Mouse (Mus musculus) left cerebral cortex, postnatal 25 days (tissue): ENCODE measurements at regions not wholly inside any gene's neighbourhood (a gene's known extent, or its start where the extent isn't known, plus 50 kb on each side); places are given as distances from the start of the nearest gene placed in this dataset.
A peak's percentile ranks its signal among the peaks of the same experiment; 100 is the strongest.

ENCODE experiments used
- DNase-seq, 2 experiments: peaks; one replicate each; pipeline ENCODE4 v3.0.0; 2022; ENCODE audit warnings: low spot score in 2 of 2, mixed read lengths in 1 of 2
- intact Hi-C: fragments of 180-260 bp; cut with DNase I; formaldehyde crosslinking; loops from one replicate; pipeline ENCODE4 v1.15.1; 2025

- DNase-seq: no peak
- intact Hi-C loops: no loop called here
Measured at GRCm38 (mm10) chr7:73278616-73279015, 96.7 kb upstream of the Rgma start.

- intact Hi-C loops: no loop called here
- DNase-seq: no peak
Measured at GRCm38 (mm10) chr7:73279936-73280445, 95.3 kb upstream of the Rgma start.

- DNase-seq: no peak
- intact Hi-C loops: no loop called here
Measured at GRCm38 (mm10) chr7:73286244-73286643, 89.1 kb upstream of the Rgma start.

DNA sequence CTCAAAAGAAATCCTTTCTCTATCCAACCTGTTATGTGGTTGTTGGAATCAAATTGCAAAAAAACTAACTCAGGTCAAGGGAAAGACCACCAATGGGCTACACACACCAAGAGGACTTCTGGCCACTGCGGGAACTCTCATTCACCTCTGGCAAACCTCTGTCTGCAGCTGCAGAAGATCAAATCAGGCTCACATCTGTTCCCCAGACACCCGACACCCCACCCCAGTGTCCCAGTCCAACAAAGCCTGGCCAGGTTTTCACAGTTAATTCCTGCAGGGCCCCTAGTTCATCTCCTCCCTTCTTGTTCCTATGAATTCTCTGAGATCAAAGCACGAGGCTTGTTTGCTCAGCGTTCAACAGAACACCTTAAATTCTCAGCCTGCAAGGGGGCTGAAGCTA is 82.0 kb upstream of the Rgma start:
- intact Hi-C loops: no loop called here
- DNase-seq: no peak

DNA sequence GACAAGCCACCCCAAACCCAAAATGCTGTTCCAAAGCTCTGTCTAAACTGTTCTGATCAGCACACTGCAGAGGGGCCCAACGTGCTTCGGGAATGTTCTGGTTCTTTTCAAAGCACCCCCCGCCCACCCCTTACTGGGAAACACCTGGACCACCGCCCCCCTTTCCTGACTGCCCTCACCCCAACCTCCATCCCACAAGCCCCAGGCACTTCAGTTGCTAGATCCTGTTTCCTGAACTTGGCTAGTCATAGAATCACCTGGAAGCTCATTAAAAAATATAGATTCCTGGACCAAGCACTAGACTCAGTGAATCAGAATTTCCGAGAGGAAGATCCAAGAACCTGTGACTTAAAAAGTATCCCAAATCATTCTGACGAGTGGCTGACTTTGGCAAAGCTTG is 80.9 kb upstream of the Rgma start:
- intact Hi-C loops: no loop called here
- DNase-seq: no peak

DNA sequence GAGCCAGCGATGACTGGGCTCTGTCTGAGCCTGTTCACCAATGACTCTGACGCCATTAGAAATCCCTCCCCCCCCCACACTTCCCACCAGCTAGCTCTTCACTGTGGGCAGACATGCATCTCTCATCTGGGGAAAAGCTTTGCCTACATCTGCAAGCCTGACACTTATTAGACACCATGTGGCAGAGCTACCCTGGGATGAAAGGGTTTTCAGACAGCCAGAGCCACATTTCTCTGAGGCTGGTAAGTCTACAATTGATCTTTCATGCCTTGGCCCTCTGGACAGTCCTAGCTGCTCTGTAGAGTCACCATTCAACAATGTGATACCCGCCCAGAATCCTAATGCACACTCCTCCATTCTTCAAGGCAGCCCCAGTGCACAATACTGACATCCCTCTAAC is 72.8 kb upstream of the Rgma start:
- peak in 1 of 2 experiments; percentile 24 for DNase-seq
- intact Hi-C loops: no loop called here

- intact Hi-C loops: no loop called here
- no peak for DNase-seq
Measured at GRCm38 (mm10) chr7:73303818-73304217, 71.5 kb upstream of the Rgma start.

GRCm38 (mm10) chr7:73304799-73305198 is 70.5 kb upstream of the Rgma start:
- intact Hi-C loops: no loop called here
- DNase-seq: no peak

- intact Hi-C loops: no loop called here
- DNase-seq: no peak
Measured at GRCm38 (mm10) chr7:73305286-73305975, 69.9 kb upstream of the Rgma start.

DNA sequence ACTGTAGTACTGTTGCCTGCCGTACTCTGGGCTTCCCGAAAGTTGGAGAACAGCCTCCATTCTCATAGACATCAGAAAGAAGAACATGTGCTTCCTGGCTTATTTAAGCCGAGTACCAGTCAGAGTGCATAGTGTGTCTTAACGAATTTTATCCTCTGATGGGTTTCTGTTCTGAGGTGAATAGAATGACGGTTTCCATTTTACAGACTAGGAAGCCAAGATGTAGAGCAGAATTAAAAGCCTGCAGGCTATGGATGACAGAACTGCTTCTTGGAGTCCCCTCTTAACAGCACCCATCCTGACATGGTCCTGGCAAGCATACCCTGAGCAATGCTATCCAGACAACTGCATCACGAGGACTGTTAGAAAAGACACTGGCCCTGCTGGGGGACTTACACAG is 69.0 kb upstream of the Rgma start:
- DNase-seq: no peak
- intact Hi-C loops: no loop called here

DNA sequence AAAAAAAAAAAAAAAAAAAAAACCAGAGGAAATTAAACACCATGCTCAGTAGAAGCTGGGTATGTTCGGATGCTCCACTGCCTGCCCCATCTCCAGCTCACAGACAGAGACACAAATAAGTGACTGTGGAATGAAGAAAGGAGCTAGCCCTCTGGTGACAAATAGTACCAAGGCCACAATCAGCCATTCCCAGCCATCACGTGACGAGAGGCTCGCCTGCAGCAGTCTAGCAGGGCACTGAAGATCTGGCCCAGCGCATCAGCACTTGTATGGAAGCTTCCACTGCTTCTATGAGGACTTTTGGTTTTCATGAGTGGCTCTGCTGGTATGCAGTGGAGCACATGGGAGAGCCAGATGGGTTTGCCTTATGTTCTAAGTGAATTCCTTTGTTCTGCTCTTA is 68.6 kb upstream of the Rgma start:
- intact Hi-C loops: no loop called here
- no peak for DNase-seq

GRCm38 (mm10) chr7:73307586-73308490 is 67.5 kb upstream of the Rgma start:
- intact Hi-C loops: no loop called here
- DNase-seq: no peak

- intact Hi-C loops: no loop called here
- no peak for DNase-seq
Measured at GRCm38 (mm10) chr7:73308981-73309380, 66.3 kb upstream of the Rgma start.

DNA sequence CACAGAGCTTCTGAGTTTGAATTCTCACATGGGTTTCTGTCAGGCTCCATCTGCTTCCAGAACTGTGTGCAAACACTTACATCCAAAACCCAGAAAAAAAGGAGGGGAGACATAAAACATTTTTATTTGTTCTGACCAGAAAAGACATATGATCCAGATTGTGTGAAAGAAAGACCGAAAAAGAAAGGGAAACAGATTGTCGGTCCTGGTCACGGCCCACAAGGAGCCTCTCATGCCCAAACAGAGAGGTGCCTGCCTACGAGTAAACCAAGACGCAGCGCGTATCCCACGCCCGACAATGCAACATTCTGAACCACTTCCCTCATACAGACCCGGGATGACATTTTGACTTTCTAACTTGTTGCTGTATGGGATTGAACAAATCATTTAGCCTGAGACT is 65.3 kb upstream of the Rgma start:
- DNase-seq: peak in 1 of 2 experiments; percentile 44
- intact Hi-C loops: no loop called here

DNA sequence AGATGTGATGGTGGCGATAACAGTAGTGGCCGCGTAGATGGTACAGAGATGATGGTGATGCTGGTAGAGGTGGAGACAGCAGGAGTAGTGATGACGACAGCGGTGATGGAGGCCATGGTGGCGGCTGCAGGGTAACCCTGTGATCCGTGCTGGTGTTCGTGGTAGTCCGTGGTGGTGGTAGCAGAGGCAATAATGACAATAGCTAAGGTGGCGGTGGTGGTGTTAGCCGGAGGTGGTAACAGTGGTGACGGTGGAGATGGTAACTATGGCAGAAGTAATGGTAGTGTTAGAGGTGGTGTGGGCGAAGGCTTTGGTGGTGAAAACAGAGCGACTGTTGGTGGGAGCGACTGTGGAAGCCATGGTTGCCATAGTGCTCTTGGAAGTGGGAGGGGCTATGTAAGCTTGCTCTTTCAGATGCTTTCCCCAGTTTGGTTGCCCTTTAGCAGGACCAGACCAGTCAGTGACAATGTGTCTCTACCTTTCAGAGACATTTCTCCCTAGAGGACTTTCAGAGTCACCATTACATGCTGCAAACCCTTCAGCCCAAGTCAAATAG is 64.7 kb upstream of the Rgma start:
- DNase-seq: no peak
- intact Hi-C loops: no loop called here

- DNase-seq: no peak
- intact Hi-C loops: no loop called here
Measured at GRCm38 (mm10) chr7:73315555-73315954, 59.8 kb upstream of the Rgma start.

DNA sequence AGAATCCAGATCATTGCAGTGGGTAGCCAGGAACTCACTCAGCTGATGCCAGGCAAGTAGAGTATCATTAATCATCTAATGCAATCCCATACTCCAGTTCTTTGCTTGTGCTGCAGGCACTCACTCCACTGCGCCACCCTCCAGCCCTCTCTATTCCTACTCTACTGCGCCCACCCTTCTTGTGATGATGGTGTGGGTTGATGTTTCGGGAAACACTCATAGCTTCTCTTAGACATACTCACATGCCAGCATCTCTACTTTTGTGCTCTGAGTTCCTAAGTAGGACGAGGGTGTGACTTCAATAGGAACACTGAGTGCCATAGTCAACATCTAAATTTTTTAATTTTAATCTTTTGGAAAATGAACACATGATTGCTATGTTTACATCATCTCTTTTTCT is 57.7 kb upstream of the Rgma start:
- DNase-seq: no peak
- intact Hi-C loops: no loop called here

DNA sequence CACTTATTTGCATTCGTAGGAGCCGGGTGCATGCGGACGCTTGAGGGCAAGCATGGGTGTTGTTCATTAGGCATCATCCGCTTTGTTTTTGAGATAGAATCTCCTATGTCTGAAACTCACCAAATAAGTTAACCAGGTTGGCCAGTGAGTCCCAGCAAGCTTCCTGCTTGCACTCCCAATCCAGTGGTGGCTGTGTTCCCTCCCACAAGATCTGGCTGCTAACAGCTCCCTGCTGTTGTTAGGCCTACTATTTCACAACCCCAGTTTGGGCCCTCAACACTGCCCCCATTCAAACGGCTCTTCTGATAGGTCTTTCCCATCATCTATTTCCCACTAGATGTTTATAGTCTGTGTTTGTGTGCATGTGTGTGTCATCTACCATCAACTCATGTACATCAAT is 56.3 kb upstream of the Rgma start:
- DNase-seq: no peak
- intact Hi-C loops: no loop called here

DNA sequence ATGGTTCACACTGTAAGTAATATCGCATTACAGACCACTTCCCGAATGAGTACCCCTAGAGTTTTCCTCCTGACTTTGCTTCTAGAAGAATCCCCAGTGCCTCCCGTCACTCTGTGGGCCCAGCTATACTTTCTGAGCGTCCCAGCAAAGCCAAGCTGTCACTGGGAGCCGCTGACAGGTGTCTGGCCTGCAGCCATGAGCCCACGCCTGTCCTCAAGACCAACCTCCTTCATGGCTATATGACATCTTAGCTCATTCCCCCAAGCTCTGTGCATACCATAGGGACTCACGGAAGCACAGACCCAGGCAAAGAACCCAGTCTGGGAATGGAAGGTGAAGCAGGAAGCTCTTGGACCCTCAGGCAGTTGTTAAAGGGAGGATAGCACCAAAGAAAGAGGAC is 55.3 kb upstream of the Rgma start:
- intact Hi-C loops: loop anchor here (10.0 kb wide), 1 partner anchor 85 kb away; no protein-coding TSS in a partner anchor
- no peak for DNase-seq

GRCm38 (mm10) chr7:73322466-73323151 is 52.7 kb upstream of the Rgma start:
- intact Hi-C loops: loop anchor here (10.0 kb wide), 1 partner anchor 88 kb away; no protein-coding TSS in a partner anchor
- DNase-seq: peak in 1 of 2 experiments; percentile 80
